Mouse (Mus musculus): ENCODE results near the gene Rilp. TPM values are rescaled to one million over a fixed set of nuclear protein-coding genes. Genes with fewer than 3 reads are reported as not detected.

The Rilp gene
- 10 to 100 TPM in 15 of 26 experiments, 1 to 10 TPM in 11; 3.7 to 22.4 (median 10.8) TPM for total RNA-seq (2018; cell fraction: chromatin; rRNA removed)
- 1 to 10 TPM; 4.2 to 7.6 (median 6.1) TPM for total RNA-seq (2018; cell fraction: cytosol; rRNA removed)
- 10 to 100 TPM in 9 of 26 experiments, 1 to 10 TPM in 17; 3.4 to 18.3 (median 7.3) TPM for total RNA-seq (2018; cell fraction: nucleus; rRNA removed)
- 6.6 to 7.4 TPM (median 7.1 TPM) in 3 replicates for polyA plus RNA-seq (2018)

DNA sequence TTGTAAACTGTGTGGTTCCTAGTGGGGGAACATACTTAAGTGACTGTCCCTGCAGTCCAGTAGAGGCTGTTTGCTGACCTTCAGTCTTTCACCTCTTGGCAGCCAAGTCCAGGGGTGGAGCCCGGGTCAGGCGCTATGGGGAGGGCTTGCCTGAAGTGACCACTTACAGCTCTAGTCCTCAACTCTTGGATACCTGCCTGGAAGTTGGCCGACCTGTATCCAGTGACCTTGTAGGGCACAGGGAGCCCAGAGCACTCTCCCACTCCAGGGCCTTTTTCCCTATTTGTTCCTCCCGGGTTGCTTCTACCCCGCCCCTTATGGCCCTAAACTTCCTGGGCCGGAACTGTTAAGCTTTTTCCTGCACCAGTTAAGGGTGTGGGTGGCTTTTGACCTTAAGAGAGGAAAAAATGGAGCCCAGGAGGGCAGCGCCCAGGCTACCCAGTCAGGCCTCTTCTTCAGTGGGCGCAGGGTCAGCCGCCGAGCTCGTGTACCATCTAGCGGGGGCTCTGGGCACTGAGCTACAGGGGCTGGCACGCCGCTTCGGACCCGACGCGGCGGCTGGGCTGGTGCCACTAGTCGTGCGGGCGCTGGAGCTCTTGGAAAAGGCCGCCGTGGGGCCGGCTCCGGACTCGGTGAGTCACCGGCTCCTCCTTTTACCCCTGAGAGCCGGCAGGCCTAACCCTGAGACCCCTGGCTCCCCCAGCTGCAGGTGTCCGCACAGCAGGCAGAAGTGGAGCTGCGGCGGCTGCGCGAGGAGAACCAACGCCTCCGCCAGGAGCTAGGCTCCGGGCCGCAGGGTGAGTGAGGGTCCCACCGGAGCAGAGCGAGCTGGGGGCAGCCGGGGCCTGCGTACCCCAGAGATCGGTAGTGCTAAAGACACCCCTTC is at the start of gene Rilp:
Gene Rilp, plus strand, starts transcription at position 354 of the 886 bp plus-strand sequence.
- peak within 1 kb of the TSS; percentile 59 for H3K27ac ChIP-seq
- 3% methylated on average over 40 of the region's 43 CpGs for WGBS (ENCODE audit: missing documents)
- H3K36me3 ChIP-seq (ENCODE audit: inconsistent target), result peaks cover 27% of the 10 kb centered on the region
- no peaks in the 10 kb centered on the region for H3K79me2 ChIP-seq (ENCODE audit: inconsistent target)
- peak within 1 kb of the TSS; percentile 25 for H3K4me3 ChIP-seq (ENCODE audit: inconsistent target)

DNA sequence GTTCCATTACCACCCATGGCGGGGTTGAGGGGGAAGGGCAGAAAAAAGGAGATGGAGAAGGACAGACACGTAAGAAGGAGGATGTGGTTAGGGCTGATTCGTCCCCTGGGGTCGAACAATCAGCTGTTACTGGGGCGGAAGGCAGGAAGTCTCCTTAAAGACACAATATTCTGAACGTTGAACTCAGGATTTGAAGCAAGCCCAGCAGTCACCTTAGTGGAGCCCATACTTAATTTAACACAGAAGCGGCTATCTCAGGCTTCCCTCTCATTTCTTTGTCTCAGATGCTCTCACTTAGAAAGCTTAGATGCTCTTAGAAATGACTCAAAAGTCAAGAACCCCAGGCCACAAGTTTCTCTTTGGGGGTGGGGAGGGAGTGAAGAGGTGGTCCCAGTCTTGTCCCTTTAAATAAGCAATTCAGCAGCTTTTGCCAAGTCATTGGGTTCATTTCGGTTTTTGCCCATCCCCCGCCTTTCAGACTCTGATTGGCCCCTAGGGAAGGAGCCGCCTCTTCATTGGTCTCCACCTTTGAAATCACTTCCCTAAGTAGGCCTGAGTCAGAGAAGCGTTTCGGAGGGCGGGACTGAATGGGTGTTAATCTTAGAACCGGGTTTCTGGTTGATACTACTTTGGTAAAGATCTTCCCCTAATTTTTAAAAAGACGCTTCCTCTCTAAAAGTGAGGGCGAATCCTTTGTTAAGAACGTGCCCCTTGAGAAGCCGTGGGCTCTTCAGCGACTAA is 49.6 kb upstream of the Rilp start:
- H3K36me3 ChIP-seq (ENCODE audit: inconsistent target), result peaks cover 21% of the 10 kb centered on the region
- WGBS (ENCODE audit: missing documents), result under 1% methylated on average over 19 of the region's 19 CpGs
- peak overlapping the region; percentile 100 for H3K27ac ChIP-seq
- peaks cover 39% of the 10 kb centered on the region for H3K79me2 ChIP-seq (ENCODE audit: inconsistent target)
- H3K4me3 ChIP-seq (ENCODE audit: inconsistent target), result peak overlapping the region; percentile 41

DNA sequence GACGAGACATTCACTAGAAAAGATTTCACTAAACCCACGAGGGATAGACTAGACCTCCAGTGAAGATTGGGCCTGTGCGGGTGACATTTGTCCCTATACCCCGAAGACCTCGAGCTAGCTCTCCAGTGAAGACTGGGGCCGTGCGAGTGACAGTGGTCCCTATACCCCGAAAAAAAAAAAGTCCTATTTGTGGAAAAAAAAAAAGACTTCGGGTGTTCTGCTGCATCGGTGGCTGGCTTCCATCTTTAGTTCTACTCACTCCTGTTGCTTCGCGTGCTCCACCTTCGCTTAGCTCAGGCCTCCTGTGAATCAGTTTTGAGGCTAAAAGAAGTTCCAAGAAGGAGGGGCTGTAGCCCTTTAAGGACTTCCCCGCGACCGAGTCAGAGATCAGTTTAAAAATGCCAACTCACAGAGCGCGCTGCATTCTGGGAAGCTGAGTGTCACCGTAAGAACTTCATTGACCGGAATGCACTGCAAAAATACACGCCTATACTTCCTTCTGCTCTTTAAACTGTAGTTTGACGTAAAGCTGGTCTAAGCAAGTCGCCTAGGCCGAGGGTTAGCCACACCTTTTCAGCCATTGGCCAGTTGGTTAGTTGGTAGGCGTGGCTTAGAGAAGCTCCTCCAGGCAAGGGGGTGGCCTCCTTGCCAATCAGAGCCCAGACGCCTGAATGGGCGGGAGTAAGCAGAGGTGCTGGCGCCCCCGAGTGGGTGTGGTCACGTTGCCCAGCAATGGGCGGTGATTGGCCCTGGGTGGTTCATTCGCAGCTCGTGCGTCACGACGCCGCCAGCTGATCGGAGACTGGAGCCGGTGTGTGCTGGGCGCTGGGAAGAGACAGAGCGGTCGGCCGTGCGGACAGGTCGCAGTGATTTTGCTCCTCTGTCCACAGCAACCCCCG is 48.8 kb upstream of the Rilp start, which contains the start of gene Tlcd2:
Gene Tlcd2, plus strand, starts transcription at position 872 of the 899 bp plus-strand sequence.
- Histone ChIP-seq H3K27ac (peak within 1 kb of the TSS; percentile 100), H3K4me3 (ENCODE audit: inconsistent target) (peak within 1 kb of the TSS; percentile 100), H3K79me2 (ENCODE audit: inconsistent target) (peaks cover 42% of the 10 kb centered on the region), H3K36me3 (ENCODE audit: inconsistent target) (peaks cover 29% of the 10 kb centered on the region)
- WGBS (ENCODE audit: missing documents), result 1% methylated on average over 45 of the region's 46 CpGs

DNA sequence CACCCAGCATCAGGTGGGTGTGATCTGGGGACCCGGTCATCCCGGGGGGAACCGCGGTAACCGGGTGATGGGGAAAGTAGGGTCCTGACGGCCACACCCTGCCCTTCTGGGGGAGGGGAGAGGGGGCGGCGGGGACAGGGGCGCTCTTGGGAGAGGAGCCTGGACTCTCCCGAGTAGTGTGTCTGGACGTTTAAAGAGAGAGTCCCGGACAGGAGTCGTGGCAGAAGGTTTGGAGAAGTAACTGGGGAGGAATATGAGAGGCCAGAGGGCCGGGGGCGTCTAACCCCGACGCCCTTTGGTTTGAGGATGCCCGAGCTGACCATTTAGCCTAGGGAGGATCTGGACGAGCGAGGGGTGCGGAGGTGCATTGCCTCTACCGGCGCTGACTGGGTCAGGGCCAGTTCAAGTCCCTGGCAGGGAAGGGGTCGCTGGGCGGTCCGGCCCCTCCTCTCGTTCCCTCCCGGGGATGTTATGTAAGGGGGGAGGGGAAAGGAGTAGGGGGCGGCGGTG is 48.1 kb upstream of the Rilp start:
- 0% methylated on average over 22 of the region's 30 CpGs for WGBS (ENCODE audit: missing documents)
- peak overlapping the region; percentile 96 for H3K27ac ChIP-seq
- H3K79me2 ChIP-seq (ENCODE audit: inconsistent target), result peaks cover 42% of the 10 kb centered on the region
- H3K4me3 ChIP-seq (ENCODE audit: inconsistent target), result peak overlapping the region; percentile 100
- peaks cover 35% of the 10 kb centered on the region for H3K36me3 ChIP-seq (ENCODE audit: inconsistent target)

- WGBS (ENCODE audit: missing documents), result 6% methylated on average over 14 of the region's 16 CpGs
- Histone ChIP-seq H3K4me3 (ENCODE audit: inconsistent target) (peak overlapping the region; percentile 100), H3K27ac (peak overlapping the region; percentile 96), H3K36me3 (ENCODE audit: inconsistent target) (peaks cover 35% of the 10 kb centered on the region), H3K79me2 (ENCODE audit: inconsistent target) (peaks cover 42% of the 10 kb centered on the region)
Observed at GRCm38 (mm10) chr11:75462253-75462783, 47.6 kb upstream of the Rilp start.

GRCm38 (mm10) chr11:75462865-75463336 is 47.0 kb upstream of the Rilp start:
- Histone ChIP-seq H3K27ac (peak overlapping the region; percentile 96), H3K79me2 (ENCODE audit: inconsistent target) (peaks cover 42% of the 10 kb centered on the region), H3K4me3 (ENCODE audit: inconsistent target) (peak overlapping the region; percentile 100), H3K36me3 (ENCODE audit: inconsistent target) (peaks cover 35% of the 10 kb centered on the region)
- WGBS (ENCODE audit: missing documents), result 15% methylated on average over 9 of the region's 9 CpGs

DNA sequence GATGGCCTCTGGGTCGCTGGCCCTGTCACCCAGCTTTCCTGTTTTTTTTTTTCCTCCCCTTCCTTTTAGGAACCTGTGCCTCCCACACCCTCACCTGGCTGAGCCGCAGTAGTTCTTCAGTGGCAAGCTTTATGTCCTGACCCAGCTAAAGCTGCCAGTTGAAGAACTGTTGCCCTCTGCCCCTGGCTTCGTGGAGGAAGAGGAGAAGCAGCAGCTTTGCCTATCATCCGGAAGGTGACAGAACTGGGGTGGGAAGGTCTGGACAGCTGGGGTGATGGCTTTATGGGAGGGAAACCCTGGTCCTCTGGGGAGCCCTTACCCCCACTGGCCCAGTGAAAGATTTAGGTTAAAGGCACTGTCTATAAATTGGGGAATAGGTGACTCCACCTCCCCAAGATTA is 46.3 kb upstream of the Rilp start:
- WGBS (ENCODE audit: missing documents), result 90% methylated on average over 4 of the region's 4 CpGs
- Histone ChIP-seq H3K36me3 (ENCODE audit: inconsistent target) (peaks cover 35% of the 10 kb centered on the region), H3K4me3 (ENCODE audit: inconsistent target) (peak overlapping the region; percentile 100; the same call in 1 of the 2 replicates), H3K27ac (0 out of 2 replicates have a peak overlapping the region, but pooled peaks have one; percentile 96), H3K79me2 (ENCODE audit: inconsistent target) (peaks cover 42% of the 10 kb centered on the region)

DNA sequence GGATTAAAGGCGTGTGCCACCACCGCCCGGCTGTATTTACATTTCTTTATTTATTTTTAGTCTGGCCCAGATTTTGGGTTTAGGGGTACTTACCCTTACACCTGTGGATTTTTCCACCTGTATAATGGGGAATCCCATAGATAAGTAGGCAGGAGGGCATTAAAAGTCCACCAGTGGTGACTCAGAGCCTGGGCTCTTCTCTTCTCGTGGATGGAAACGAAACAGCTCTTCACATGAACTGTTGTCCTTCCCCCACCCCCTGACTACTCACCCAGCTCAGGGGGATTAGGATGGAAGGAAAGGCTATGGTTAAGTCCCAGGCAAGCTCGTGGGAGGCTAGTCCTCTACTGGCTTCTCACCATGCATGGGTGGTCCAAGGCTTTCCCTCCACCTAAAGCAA is 45.5 kb upstream of the Rilp start:
- H3K36me3 ChIP-seq (ENCODE audit: inconsistent target), result peaks cover 35% of the 10 kb centered on the region
- no peak overlapping the region for H3K27ac ChIP-seq
- 91% methylated on average over 4 of the region's 6 CpGs for WGBS (ENCODE audit: missing documents)
- H3K79me2 ChIP-seq (ENCODE audit: inconsistent target), result peaks cover 42% of the 10 kb centered on the region
- H3K4me3 ChIP-seq (ENCODE audit: inconsistent target), result no peak overlapping the region

DNA sequence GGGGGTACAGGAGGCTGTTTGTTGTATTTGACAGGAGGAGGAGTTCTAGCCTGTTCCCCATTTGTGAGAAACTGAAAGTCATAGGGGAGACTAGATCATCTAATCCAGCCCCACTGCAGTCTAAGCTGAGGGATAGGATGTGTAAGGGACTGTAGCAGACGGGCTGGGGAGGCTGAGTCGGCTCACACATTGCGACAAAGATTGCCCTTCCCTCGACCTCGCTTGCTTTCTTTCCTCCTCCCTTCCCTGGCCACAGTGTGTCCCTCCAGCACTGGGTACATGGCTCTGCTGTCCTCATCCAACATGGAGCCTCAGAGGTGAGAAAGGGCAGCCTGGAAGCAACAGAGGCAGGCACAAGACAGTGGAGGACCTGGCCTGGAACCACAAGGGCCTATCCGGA is 44.8 kb upstream of the Rilp start:
- no peak overlapping the region for H3K4me3 ChIP-seq (ENCODE audit: inconsistent target)
- H3K79me2 ChIP-seq (ENCODE audit: inconsistent target), result peaks cover 42% of the 10 kb centered on the region
- H3K36me3 ChIP-seq (ENCODE audit: inconsistent target), result peaks cover 35% of the 10 kb centered on the region
- 68% methylated on average over 6 of the region's 6 CpGs for WGBS (ENCODE audit: missing documents)
- H3K27ac ChIP-seq, result no peak overlapping the region

DNA sequence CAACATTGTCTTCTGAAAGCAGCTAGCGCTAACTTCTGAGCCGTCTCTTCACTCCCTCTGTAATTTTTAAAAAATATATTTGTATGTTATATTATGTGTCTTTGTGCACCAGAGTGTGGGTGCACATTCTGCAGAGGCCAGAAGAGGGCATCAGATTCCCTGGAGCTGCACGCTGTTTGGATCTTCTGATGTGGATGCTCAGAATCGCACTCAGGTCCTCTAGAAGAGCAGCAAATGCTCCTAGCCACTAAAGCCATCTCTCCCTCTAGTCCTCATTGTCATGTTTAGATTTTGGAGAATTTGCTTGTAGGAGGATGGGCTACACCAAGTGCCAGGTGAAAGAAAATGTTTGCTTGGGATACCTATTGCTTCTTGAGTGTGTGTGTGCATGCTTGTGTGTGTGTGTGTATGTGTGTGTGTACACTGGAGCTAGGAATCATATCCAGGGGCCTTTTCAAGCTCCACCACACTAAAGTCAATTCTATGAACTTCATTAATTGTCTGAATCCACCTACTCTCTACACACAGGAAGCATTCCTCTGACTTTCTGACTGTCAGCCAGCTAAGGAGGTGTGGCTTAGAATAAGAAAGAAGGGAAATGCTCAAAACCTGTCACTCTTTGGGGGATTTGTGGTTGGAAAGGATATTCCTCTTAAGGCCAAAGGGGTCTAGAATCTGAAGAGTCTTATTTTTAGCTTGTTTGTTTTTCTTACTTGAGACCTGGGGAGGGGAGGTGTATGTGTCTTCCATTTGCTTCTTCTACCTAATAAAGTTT is 43.0 kb upstream of the Rilp start:
- Histone ChIP-seq H3K4me3 (ENCODE audit: inconsistent target) (no peak overlapping the region), H3K27ac (no peak overlapping the region), H3K36me3 (ENCODE audit: inconsistent target) (peaks cover 35% of the 10 kb centered on the region), H3K79me2 (ENCODE audit: inconsistent target) (peaks cover 37% of the 10 kb centered on the region)
- WGBS (ENCODE audit: missing documents), result 98% methylated on average over 4 of the region's 4 CpGs

DNA sequence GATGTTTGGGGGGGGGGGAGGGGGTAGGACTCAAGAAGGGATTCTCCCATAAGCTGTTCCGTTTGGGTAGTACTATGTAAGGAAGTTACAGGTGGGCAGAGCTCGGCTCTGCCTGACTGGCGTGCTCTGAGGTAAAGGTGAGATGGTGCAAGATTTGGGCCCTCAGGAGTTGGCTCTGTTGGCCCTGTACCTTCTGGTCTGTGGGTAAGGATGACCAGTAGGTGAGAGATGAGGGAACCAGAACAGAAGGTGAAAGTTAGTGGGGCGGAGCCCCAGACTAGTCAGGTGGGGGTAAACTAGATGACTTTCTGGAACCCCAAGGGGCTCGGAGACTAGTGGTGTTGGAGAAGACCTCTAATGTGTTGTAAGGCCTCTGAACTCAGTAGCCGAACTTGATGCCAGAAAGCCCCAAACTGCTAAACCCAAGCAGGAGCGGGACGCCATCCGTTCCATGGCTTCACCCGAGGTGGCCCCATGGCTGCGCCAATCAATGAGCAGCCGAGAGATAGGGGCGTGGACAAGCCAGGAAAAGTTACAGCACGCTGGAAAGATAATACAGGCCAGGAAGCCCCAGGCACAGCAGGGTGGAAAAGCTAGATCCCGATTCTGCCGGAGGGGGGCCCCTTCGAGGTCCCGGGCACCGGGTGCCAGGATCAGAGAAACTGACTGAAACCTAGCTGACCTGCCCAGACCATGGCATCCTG is 42.2 kb upstream of the Rilp start:
- H3K27ac ChIP-seq, result no peak overlapping the region
- 25% methylated on average over 19 of the region's 19 CpGs for WGBS (ENCODE audit: missing documents)
- H3K4me3 ChIP-seq (ENCODE audit: inconsistent target), result peak overlapping the region; percentile 5; the same call in 1 of the 2 replicates
- peaks cover 29% of the 10 kb centered on the region for H3K79me2 ChIP-seq (ENCODE audit: inconsistent target)
- peaks cover 35% of the 10 kb centered on the region for H3K36me3 ChIP-seq (ENCODE audit: inconsistent target)

GRCm38 (mm10) chr11:75468410-75468809 is 41.5 kb upstream of the Rilp start:
- peaks cover 22% of the 10 kb centered on the region for H3K79me2 ChIP-seq (ENCODE audit: inconsistent target)
- no peak overlapping the region for H3K27ac ChIP-seq
- H3K4me3 ChIP-seq (ENCODE audit: inconsistent target), result no peak overlapping the region; the same call in 1 of the 2 replicates
- WGBS (ENCODE audit: missing documents), result 53% methylated on average over 7 of the region's 7 CpGs
- peaks cover 33% of the 10 kb centered on the region for H3K36me3 ChIP-seq (ENCODE audit: inconsistent target)

Measured in macrophage (primary cell).